Mouse (Mus musculus): ENCODE measurements around the gene Tbx21.

- no peak for TF ChIP-seq CTCF (IDR thresholded peaks at IDR 0.05)
- no peak for TF ChIP-seq EP300 (IDR thresholded peaks at IDR 0.05)
These were observed 32.2 kb upstream of the Tbx21 start for GRCm38 (mm10) chr11:97147333-97147732.
